15 mouse cellular contexts compared by ENCODE assay signal in genomic region chr19:11977363-11977762, GRCm38 (mm10). TPM values are rescaled to one million over a fixed set of nuclear protein-coding genes. Genes with fewer than 3 reads are reported as not detected.
DNase-seq lines count a peak whose midpoint lies in the region; ATAC-seq and TF ChIP-seq lines count a peak whose summit lies in the region.
"Had no signal": no experiment of that assay in that cellular context is flagged by ENCODE, and none has a peak within 500 bp of the region (broad histone marks: within the 10 kb centered on the region; RNA-seq: fewer than 3 reads in every experiment).

No protein-coding gene starts in this region.

- no peak for TF ChIP-seq CTCF in cerebellum, adult 2 months (IDR thresholded peaks at IDR 0.05; ENCODE audit: borderline replicate concordance, insufficient read depth, low read depth, low read length)
- no peak for TF ChIP-seq CTCF in liver, postnatal 0 days (IDR thresholded peaks at IDR 0.05; ENCODE audit: low read depth)
- peak; percentile 16; the same call in 1 of the 2 replicates for TF ChIP-seq CTCF in heart, postnatal 0 days (IDR thresholded peaks at IDR 0.05; ENCODE audit: low read depth)

- WGBS in cerebellum, adult 2 months, result 78% methylated on average over 5 of the region's 5 CpGs
- 68% methylated on average over 5 of the region's 5 CpGs for WGBS in liver, postnatal 0 days (ENCODE audit: insufficient replicate concordance)
- WGBS in liver, embryonic 12.5 days (ENCODE audit: insufficient replicate concordance), result 69% methylated on average over 5 of the region's 5 CpGs
- 34% methylated on average over 5 of the region's 5 CpGs for WGBS in heart, postnatal 0 days

- ATAC-seq in liver, postnatal 0 days, result peak; percentile 29; the same call in 1 of the 2 replicates
- ATAC-seq in liver, embryonic 12.5 days, result no peak
- ATAC-seq in heart, postnatal 0 days (ENCODE audit: insufficient read depth, low read depth), result peak; percentile 89
- ATAC-seq: activated CD4-positive, CD25-positive, alpha-beta regulatory T cell, adult 4 months; midbrain, embryonic 15.5 days had no signal

- no peak for TF ChIP-seq POLR2A in cerebellum, adult 2 months (IDR thresholded peaks at IDR 0.05; ENCODE audit: borderline replicate concordance, insufficient read depth, low read length)

- H3K4me1 ChIP-seq in cerebellum, adult 2 months (ENCODE audit: control insufficient read depth, insufficient read depth, low read length), result 0 out of 2 replicates have a peak, but pooled peaks cover 4% of the 10 kb centered on the region
- H3K4me1 ChIP-seq in liver, postnatal 0 days (ENCODE audit: insufficient read depth), result no peaks in the 10 kb centered on the region; the same call in 1 of the 2 replicates
- H3K4me1 ChIP-seq in liver, embryonic 12.5 days, result peaks cover 36% of the 10 kb centered on the region
- peaks cover 17% of the 10 kb centered on the region for H3K4me1 ChIP-seq in heart, postnatal 0 days (ENCODE audit: control insufficient read depth, insufficient read depth)
- H3K4me1 ChIP-seq: midbrain, embryonic 15.5 days had no signal

- peaks cover 89% of the 10 kb centered on the region for H3K36me3 ChIP-seq in liver, postnatal 0 days (replicated peaks; ENCODE audit: insufficient read depth, low read length)
- H3K36me3 ChIP-seq in liver, embryonic 12.5 days, result peaks cover 98% of the 10 kb centered on the region
- H3K36me3 ChIP-seq in heart, postnatal 0 days (replicated peaks; ENCODE audit: control insufficient read depth, insufficient read depth, low read length), result peaks cover 91% of the 10 kb centered on the region

- no peak overlapping the region for H3K4me3 ChIP-seq in cerebellum, adult 2 months (replicated peaks; ENCODE audit: insufficient read depth, low read depth, low read length)
- no peak overlapping the region for H3K4me3 ChIP-seq in liver, postnatal 0 days (ENCODE audit: low read depth, low read length)
- no peak overlapping the region for H3K4me3 ChIP-seq in liver, embryonic 12.5 days
- H3K4me3 ChIP-seq in heart, postnatal 0 days (ENCODE audit: low read depth, low read length), result no peak overlapping the region
- H3K4me3 ChIP-seq: midbrain, embryonic 15.5 days had no signal

- no peak for DNase-seq in cerebellum, adult 2 months
- DNase-seq in cerebellum, postnatal 4 days (ENCODE audit: low spot score in 2 of 2), result no peak
- no peak for DNase-seq in liver, postnatal 0 days
- DNase-seq in heart, postnatal 0 days (ENCODE audit: low spot score), result peak; percentile 61
- DNase-seq in kidney, postnatal 25 days, result peak; percentile 39 to 70
- no peak for DNase-seq in gastrocnemius, postnatal 36 days
- DNase-seq in embryo, embryonic 10 days (ENCODE audit: low spot score), result no peak
- DNase-seq: left cerebral cortex, postnatal 4 days; lung, embryonic 14.5 days; right cerebral cortex, postnatal 14 days; thymus, postnatal 36 days had no signal

- TF ChIP-seq EP300 in liver, postnatal 0 days (IDR thresholded peaks at IDR 0.05; ENCODE audit: low read depth), result no peak
- TF ChIP-seq EP300 in heart, postnatal 0 days (IDR thresholded peaks at IDR 0.05; ENCODE audit: low read depth), result no peak; the same call in 1 of the 2 replicates

- H3K27me3 ChIP-seq in cerebellum, adult 2 months (ENCODE audit: control insufficient read depth, insufficient read depth, low read length), result no peaks in the 10 kb centered on the region
- no peaks in the 10 kb centered on the region for H3K27me3 ChIP-seq in liver, postnatal 0 days (ENCODE audit: insufficient read depth, low read length)
- no peaks in the 10 kb centered on the region for H3K27me3 ChIP-seq in liver, embryonic 12.5 days (replicated peaks)
- no peaks in the 10 kb centered on the region for H3K27me3 ChIP-seq in heart, postnatal 0 days (ENCODE audit: control insufficient read depth, insufficient read depth, low read length)
- H3K27me3 ChIP-seq: midbrain, embryonic 15.5 days had no signal

- H3K9me3 ChIP-seq in liver, postnatal 0 days (ENCODE audit: low read length), result no peaks in the 10 kb centered on the region
- H3K9me3 ChIP-seq in liver, embryonic 12.5 days (replicated peaks), result no peaks in the 10 kb centered on the region
- H3K9me3 ChIP-seq in heart, postnatal 0 days (replicated peaks; ENCODE audit: control insufficient read depth, low read length), result no peaks in the 10 kb centered on the region
- H3K9me3 ChIP-seq: G1E; midbrain, embryonic 15.5 days had no signal

- H3K27ac ChIP-seq in cerebellum, adult 2 months (ENCODE audit: insufficient read depth, low read length), result peak overlapping the region; percentile 56; the same call in 1 of the 2 replicates
- no peak overlapping the region for H3K27ac ChIP-seq in liver, postnatal 0 days (ENCODE audit: low read depth)
- H3K27ac ChIP-seq in liver, embryonic 12.5 days, result no peak overlapping the region
- H3K27ac ChIP-seq in heart, postnatal 0 days (ENCODE audit: low read depth), result peak overlapping the region; percentile 68
- H3K27ac ChIP-seq: midbrain, embryonic 15.5 days had no signal

- H3K4me2 ChIP-seq in liver, postnatal 0 days (ENCODE audit: low read depth, low read length), result no peak overlapping the region
- no peak overlapping the region for H3K4me2 ChIP-seq in liver, embryonic 12.5 days
- H3K4me2 ChIP-seq in heart, postnatal 0 days (ENCODE audit: low read depth, low read length), result no peak overlapping the region
- H3K4me2 ChIP-seq: lung, embryonic 14.5 days; midbrain, embryonic 15.5 days had no signal

- intact Hi-C loops in gastrocnemius, postnatal 36 days (cut with DNase I), result no loop called here

- H3K9ac ChIP-seq in liver, postnatal 0 days (replicated peaks), result no peak overlapping the region
- no peak overlapping the region for H3K9ac ChIP-seq in liver, embryonic 12.5 days
- no peak overlapping the region for H3K9ac ChIP-seq in heart, postnatal 0 days (replicated peaks; ENCODE audit: low read depth, low read length)
- H3K9ac ChIP-seq: lung, embryonic 14.5 days; midbrain, embryonic 15.5 days had no signal

RNA-seq across cellular contexts. Expression of gene Osbp, which starts 11.6 kb away (rescaled TPM):
- 38.9 and 39.9 TPM in 2 replicates for polyA plus RNA-seq in cerebellum, adult 2 months (2012; rRNA removed)
- 2.6 and 2.7 TPM in 2 replicates for polyA plus RNA-seq in liver, postnatal 0 days (2015; fragmentation: Nextera tagmentation; extraction: Ambion mirVana)
- 2.8 and 3.0 TPM in 2 replicates for polyA plus RNA-seq in liver, embryonic 12.5 days (2016; fragmentation: Nextera tagmentation; extraction: Ambion mirVana)
- total RNA-seq in heart, postnatal 0 days (2014; rRNA removed; ENCODE audit: low replicate concordance), result 32.7 and 43.2 TPM in 2 replicates
- polyA plus RNA-seq in heart, postnatal 0 days (2015; fragmentation: Nextera tagmentation; extraction: Ambion mirVana), result 4.7 and 5.1 TPM in 2 replicates
- total RNA-seq in gastrocnemius, postnatal 36 days (2021), result 10 to 100 TPM; 57.0 to 60.8 TPM

Comparison
In these comparisons a context has a peak if more than half of its experiments do, and no peak if none do; other contexts are left out.
1. DNase-seq: peak in heart, postnatal 0 days (single experiment) and kidney, postnatal 25 days (2 of 2); none in cerebellum, adult 2 months (0 of 2), cerebellum, postnatal 4 days (0 of 2), liver, postnatal 0 days (single experiment), gastrocnemius, postnatal 36 days (0 of 2) and embryo, embryonic 10 days (single experiment).
2. H3K27ac ChIP-seq: peak in cerebellum, adult 2 months (single experiment) and heart, postnatal 0 days (single experiment); none in liver, postnatal 0 days (single experiment) and liver, embryonic 12.5 days (single experiment).